ENCODE assay signal across 7 mouse cellular contexts in the genomic region with DNA sequence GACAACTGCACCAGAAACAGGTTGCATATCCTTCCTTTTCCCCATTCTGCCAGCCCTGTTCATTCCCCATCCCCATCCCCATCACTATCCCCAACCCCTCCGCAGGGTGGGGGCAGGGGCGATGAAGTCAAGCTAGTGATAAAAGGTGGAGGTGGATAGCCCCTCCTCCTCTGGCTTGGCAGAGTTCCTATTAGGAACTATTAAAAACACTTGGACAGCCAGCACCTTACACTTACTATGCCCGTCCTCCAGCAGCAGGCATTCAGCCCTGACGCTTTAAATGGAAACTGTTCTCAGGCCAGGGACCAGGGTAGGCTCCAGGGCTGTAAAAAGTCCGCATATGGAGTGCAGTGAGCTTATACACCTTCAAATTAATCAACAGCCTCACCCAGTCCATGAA. TPM values are rescaled to one million over a fixed set of nuclear protein-coding genes. Genes with fewer than 3 reads are reported as not detected.
DNase-seq lines count a peak whose midpoint lies in the region; ATAC-seq and TF ChIP-seq lines count a peak whose summit lies in the region.

No protein-coding gene starts in this region.

- TF ChIP-seq EP300 in lung, postnatal 0 days (IDR thresholded peaks at IDR 0.05) = no peak

- DNase-seq in lung, postnatal 0 days (ENCODE audit: low spot score) = no peak
- DNase-seq in cerebellum, adult 8-10 months = no peak
- no peak for DNase-seq in urinary bladder, adult 18-20 months (ENCODE audit: low spot score in 2 of 2)

- ATAC-seq in embryonic facial prominence, embryonic 12.5 days (ENCODE audit: insufficient number of reproducible peaks, insufficient read depth, low FRiP score, low TSS enrichment) = no peak
- ATAC-seq in forebrain, embryonic 16.5 days = no peak
- no peak for ATAC-seq in hindbrain, embryonic 12.5 days (ENCODE audit: low FRiP score)
- ATAC-seq in lung, postnatal 0 days = no peak
- ATAC-seq in CD4-positive, CD25-positive, alpha-beta regulatory T cell, adult 4 months = no peak

- no peaks in the 10 kb centered on the region for H3K9me3 ChIP-seq in embryonic facial prominence, embryonic 12.5 days
- no peaks in the 10 kb centered on the region for H3K9me3 ChIP-seq in forebrain, embryonic 16.5 days (ENCODE audit: control insufficient read depth, low read length)
- no peaks in the 10 kb centered on the region for H3K9me3 ChIP-seq in hindbrain, embryonic 12.5 days (replicated peaks)
- no peaks in the 10 kb centered on the region for H3K9me3 ChIP-seq in lung, postnatal 0 days (ENCODE audit: low read length)

- no peak overlapping the region for H3K27ac ChIP-seq in embryonic facial prominence, embryonic 12.5 days
- no peak overlapping the region for H3K27ac ChIP-seq in forebrain, embryonic 16.5 days (ENCODE audit: low read length)
- no peak overlapping the region for H3K27ac ChIP-seq in hindbrain, embryonic 12.5 days
- H3K27ac ChIP-seq in lung, postnatal 0 days (ENCODE audit: low read length) = no peak overlapping the region

- no peak for TF ChIP-seq CTCF in lung, postnatal 0 days (IDR thresholded peaks at IDR 0.05)

- peak overlapping the region; percentile 62 for H3K4me3 ChIP-seq in embryonic facial prominence, embryonic 12.5 days
- peak overlapping the region; percentile 71 for H3K4me3 ChIP-seq in forebrain, embryonic 16.5 days (replicated peaks; ENCODE audit: low read length)
- no peak overlapping the region; the same call in 1 of the 2 replicates for H3K4me3 ChIP-seq in hindbrain, embryonic 12.5 days
- peak overlapping the region; percentile 72 for H3K4me3 ChIP-seq in lung, postnatal 0 days (ENCODE audit: low read depth, low read length)

- peak overlapping the region; percentile 84 for H3K4me2 ChIP-seq in embryonic facial prominence, embryonic 12.5 days (replicated peaks)
- H3K4me2 ChIP-seq in forebrain, embryonic 16.5 days (ENCODE audit: low read length) = peak overlapping the region; percentile 87
- H3K4me2 ChIP-seq in hindbrain, embryonic 12.5 days (replicated peaks) = peak overlapping the region; percentile 95
- H3K4me2 ChIP-seq in lung, postnatal 0 days (replicated peaks; ENCODE audit: low read depth, low read length) = peak overlapping the region; percentile 95; the same call in 1 of the 2 replicates

- 10% methylated on average over 5 of the region's 5 CpGs for WGBS in embryonic facial prominence, embryonic 12.5 days
- WGBS in forebrain, embryonic 16.5 days = 6% methylated on average over 5 of the region's 5 CpGs
- WGBS in hindbrain, embryonic 12.5 days = 10% methylated on average over 5 of the region's 5 CpGs
- WGBS in lung, postnatal 0 days = 21% methylated on average over 5 of the region's 5 CpGs

- H3K9ac ChIP-seq in embryonic facial prominence, embryonic 12.5 days = no peak overlapping the region
- H3K9ac ChIP-seq in forebrain, embryonic 16.5 days (replicated peaks; ENCODE audit: low read depth, low read length) = no peak overlapping the region
- H3K9ac ChIP-seq in hindbrain, embryonic 12.5 days = no peak overlapping the region
- H3K9ac ChIP-seq in lung, postnatal 0 days (replicated peaks; ENCODE audit: low read depth) = no peak overlapping the region

- peaks cover 49% of the 10 kb centered on the region for H3K27me3 ChIP-seq in embryonic facial prominence, embryonic 12.5 days
- peaks cover 2% of the 10 kb centered on the region for H3K27me3 ChIP-seq in forebrain, embryonic 16.5 days (replicated peaks; ENCODE audit: control insufficient read depth, insufficient read depth, low read length)
- peaks cover 54% of the 10 kb centered on the region for H3K27me3 ChIP-seq in hindbrain, embryonic 12.5 days
- peaks cover 8% of the 10 kb centered on the region; the same call in 1 of the 2 replicates for H3K27me3 ChIP-seq in lung, postnatal 0 days (replicated peaks; ENCODE audit: insufficient read depth, low read length)

- H3K36me3 ChIP-seq in embryonic facial prominence, embryonic 12.5 days = no peaks in the 10 kb centered on the region
- no peaks in the 10 kb centered on the region for H3K36me3 ChIP-seq in forebrain, embryonic 16.5 days (ENCODE audit: control insufficient read depth, insufficient read depth)
- no peaks in the 10 kb centered on the region for H3K36me3 ChIP-seq in hindbrain, embryonic 12.5 days
- H3K36me3 ChIP-seq in lung, postnatal 0 days (ENCODE audit: insufficient read depth, low read length) = no peaks in the 10 kb centered on the region

- peaks cover 26% of the 10 kb centered on the region; the same call in 1 of the 2 replicates for H3K4me1 ChIP-seq in embryonic facial prominence, embryonic 12.5 days
- peaks cover 24% of the 10 kb centered on the region for H3K4me1 ChIP-seq in forebrain, embryonic 16.5 days (replicated peaks; ENCODE audit: control insufficient read depth, insufficient read depth, low read length)
- H3K4me1 ChIP-seq in hindbrain, embryonic 12.5 days = peaks cover 19% of the 10 kb centered on the region
- peaks cover 9% of the 10 kb centered on the region; the same call in 1 of the 2 replicates for H3K4me1 ChIP-seq in lung, postnatal 0 days (ENCODE audit: insufficient read depth, low read depth, low read length)

RNA-seq across cellular contexts. Expression of a gene that starts 2.3 kb away (rescaled TPM):
- polyA plus RNA-seq in embryonic facial prominence, embryonic 12.5 days (2016; fragmentation: Nextera tagmentation; extraction: Ambion mirVana) = 2.7 and 3.2 TPM in 2 replicates
- 3.9 and 4.0 TPM in 2 replicates for polyA plus RNA-seq in forebrain, embryonic 16.5 days (2015; fragmentation: Nextera tagmentation; extraction: Ambion mirVana)
- polyA plus RNA-seq in hindbrain, embryonic 12.5 days (2016; fragmentation: Nextera tagmentation; extraction: Ambion mirVana) = 2.0 and 3.0 TPM in 2 replicates
- polyA plus RNA-seq in lung, postnatal 0 days (2015; fragmentation: Nextera tagmentation; extraction: Ambion mirVana) = 2.2 and 2.7 TPM in 2 replicates
- not detected for polyA plus RNA-seq in CD4-positive, CD25-positive, alpha-beta regulatory T cell, adult 4 months (2017; shearing (Covaris generic))
